Mouse (Mus musculus): ENCODE data around the gene Erv3.

GRCm38 (mm10) chr2:131814327-131814726, 45.2 kb downstream of the Erv3 start:
- TF ChIP-seq FLI1 (IDR thresholded peaks at IDR 0.05; ENCODE audit: low read length) (no peak), GATA1 (IDR thresholded peaks at IDR 0.05; ENCODE audit: borderline replicate concordance, low read length) (no peak)
